Mouse (Mus musculus) embryonic facial prominence, embryonic 13.5 days (tissue): ENCODE measurements at regions not wholly inside any gene's neighbourhood (a gene's known extent, or its start where the extent isn't known, plus 50 kb on each side); places are given as distances from the start of the nearest gene placed in this dataset.

Experiments used
- ATAC-seq: fragments of 200-750 bp; cut with Nextera tagmentation; 2 replicates; pipeline ENCODE4 v1.8.0; 2017; ENCODE audit warnings: low read depth; ENCODE audit not compliant: insufficient number of reproducible peaks, insufficient read depth, low FRiP score, low TSS enrichment
- H3K27ac ChIP-seq: fragments of 300-500 bp; sonication (generic); 2 replicates; pipeline ENCODE4 v1.5.1; 2015; ENCODE audit warnings: moderate library complexity, mild to moderate bottlenecking, inconsistent platforms
- H3K27me3 ChIP-seq: fragments of 300-500 bp; sonication (generic); 2 replicates; pipeline ENCODE4 v1.6.1; 2015; ENCODE audit warnings: mild to moderate bottlenecking, inconsistent platforms
- H3K36me3 ChIP-seq: fragments of 300-500 bp; sonication (generic); 2 replicates; pipeline ENCODE4 v1.6.1; 2015; ENCODE audit warnings: mild to moderate bottlenecking, inconsistent platforms
- H3K4me1 ChIP-seq: fragments of 300-500 bp; sonication (generic); 2 replicates; pipeline ENCODE4 v1.6.1; 2015; ENCODE audit warnings: inconsistent platforms
- H3K4me2 ChIP-seq: fragments of 300-500 bp; sonication (generic); 2 replicates; pipeline ENCODE4 v1.6.1; 2015; ENCODE audit warnings: moderate library complexity, mild to moderate bottlenecking, inconsistent platforms
- H3K4me3 ChIP-seq: fragments of 300-500 bp; sonication (generic); 2 replicates; pipeline ENCODE4 v1.5.1; 2015; ENCODE audit warnings: mild to moderate bottlenecking, inconsistent platforms
- H3K9ac ChIP-seq: fragments of 300-500 bp; sonication (generic); 2 replicates; pipeline ENCODE4 v1.6.1; 2015; ENCODE audit warnings: mild to moderate bottlenecking, inconsistent platforms
- H3K9me3 ChIP-seq: fragments of 300-500 bp; sonication (generic); 2 replicates; pipeline ENCODE4 v1.6.1; 2016; ENCODE audit warnings: inconsistent platforms
- WGBS: fragments of 180-500 bp; shearing (Covaris S2); methylation state at CpG from one replicate; pipeline ENCODE4 v1.1.7; 2015; ENCODE audit warnings: mixed read lengths; 5-methylcytosine and 5-hydroxymethylcytosine counted together

- no peaks in the 10 kb centered on the region for H3K27me3 ChIP-seq
- no peak overlapping the region for H3K4me2 ChIP-seq
- WGBS: 73% methylated on average over 2 of the region's 2 CpGs
- H3K9me3 ChIP-seq: no peaks in the 10 kb centered on the region
- H3K4me1 ChIP-seq: no peaks in the 10 kb centered on the region
- no peak for ATAC-seq
- no peaks in the 10 kb centered on the region for H3K36me3 ChIP-seq
- no peak overlapping the region for H3K4me3 ChIP-seq
- H3K9ac ChIP-seq: no peak overlapping the region
- no peak overlapping the region for H3K27ac ChIP-seq
Measured at GRCm38 (mm10) chr11:38386958-38387357, 1151.2 kb upstream of the Tenm2 start.

GRCm38 (mm10) chr11:38346442-38346841 is 1110.7 kb upstream of the Tenm2 start:
- Histone ChIP-seq H3K27me3 (no peaks in the 10 kb centered on the region), H3K4me1 (no peaks in the 10 kb centered on the region), H3K4me2 (no peak overlapping the region), H3K4me3 (no peak overlapping the region), H3K36me3 (no peaks in the 10 kb centered on the region), H3K9me3 (no peaks in the 10 kb centered on the region), H3K27ac (no peak overlapping the region), H3K9ac (no peak overlapping the region)
- WGBS: 69% methylated on average over 6 of the region's 6 CpGs
- ATAC-seq: no peak

DNA sequence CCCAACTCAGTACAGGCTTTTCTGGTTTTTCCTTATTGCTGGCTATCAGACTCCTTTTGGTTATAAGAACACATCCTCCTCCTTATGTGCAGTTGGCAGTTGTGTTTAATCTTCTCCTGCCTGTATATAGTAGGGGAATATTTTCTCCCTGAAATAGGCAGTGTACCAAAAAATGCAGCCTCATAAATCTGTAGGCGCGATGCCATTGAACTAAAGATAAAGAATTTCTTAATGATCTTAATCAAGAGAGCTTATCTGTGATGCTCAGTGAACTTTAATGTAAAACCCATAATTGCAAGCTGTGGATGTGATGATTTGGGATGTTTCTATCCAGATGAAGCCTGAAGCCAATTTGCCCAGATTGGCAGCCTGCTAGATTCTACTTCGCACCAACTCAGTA is 1099.6 kb upstream of the Tenm2 start:
- Histone ChIP-seq H3K27ac (no peak overlapping the region), H3K36me3 (no peaks in the 10 kb centered on the region), H3K4me1 (no peaks in the 10 kb centered on the region), H3K4me2 (no peak overlapping the region), H3K4me3 (no peak overlapping the region), H3K9ac (no peak overlapping the region), H3K27me3 (no peaks in the 10 kb centered on the region), H3K9me3 (no peaks in the 10 kb centered on the region)
- 83% methylated on average over 3 of the region's 3 CpGs for WGBS
- ATAC-seq: no peak

GRCm38 (mm10) chr11:38297693-38298092 is 1061.9 kb upstream of the Tenm2 start:
- Histone ChIP-seq H3K27me3 (no peaks in the 10 kb centered on the region), H3K36me3 (no peaks in the 10 kb centered on the region), H3K4me1 (no peaks in the 10 kb centered on the region), H3K4me3 (no peak overlapping the region), H3K27ac (no peak overlapping the region), H3K9me3 (no peaks in the 10 kb centered on the region), H3K9ac (no peak overlapping the region), H3K4me2 (no peak overlapping the region)
- no peak for ATAC-seq

GRCm38 (mm10) chr11:38291289-38291688 is 1055.5 kb upstream of the Tenm2 start:
- Histone ChIP-seq H3K27ac (no peak overlapping the region), H3K4me3 (no peak overlapping the region), H3K4me2 (no peak overlapping the region), H3K9me3 (no peaks in the 10 kb centered on the region), H3K36me3 (no peaks in the 10 kb centered on the region), H3K27me3 (no peaks in the 10 kb centered on the region), H3K9ac (no peak overlapping the region), H3K4me1 (no peaks in the 10 kb centered on the region)
- 73% methylated on average over 3 of the region's 3 CpGs for WGBS
- ATAC-seq: no peak

DNA sequence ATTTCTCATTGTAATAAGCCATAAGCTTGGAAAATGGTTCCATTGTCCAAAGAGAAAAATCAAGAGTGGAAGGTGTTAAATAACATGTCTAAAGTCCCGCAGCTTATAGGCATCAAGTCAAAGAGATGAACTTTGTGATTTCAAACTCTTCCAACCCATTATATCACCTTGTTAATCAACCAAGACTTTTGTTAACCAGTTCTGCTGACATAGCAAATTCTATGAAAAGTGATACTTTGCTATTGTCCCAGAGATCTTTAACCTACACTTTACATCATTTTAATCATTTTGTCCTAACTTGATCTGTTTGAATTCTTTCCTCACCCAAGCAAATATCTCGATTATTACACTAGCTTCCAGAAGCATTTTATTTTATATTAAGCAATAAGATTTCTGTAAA is 1045.2 kb upstream of the Tenm2 start:
- Histone ChIP-seq H3K4me3 (no peak overlapping the region), H3K9ac (no peak overlapping the region), H3K36me3 (no peaks in the 10 kb centered on the region), H3K27me3 (no peaks in the 10 kb centered on the region), H3K4me2 (no peak overlapping the region), H3K4me1 (no peaks in the 10 kb centered on the region), H3K27ac (no peak overlapping the region), H3K9me3 (no peaks in the 10 kb centered on the region)
- ATAC-seq: no peak
- WGBS: 74% methylated on average over 2 of the region's 2 CpGs
